Mouse (Mus musculus) megakaryocyte, embryonic 14.5 days (primary cell): Measurements from ENCODE around the gene Psmb8.

Experiments
- FLI1 ChIP-seq: IDR thresholded peaks from 2 replicates; pipeline ENCODE4 v1.6.1; 2012; ENCODE audit warnings: low read length, inconsistent platforms, mixed read lengths
- GATA1 ChIP-seq: IDR thresholded peaks from 3 replicates; pipeline ENCODE4 v1.6.1; 2012; ENCODE audit warnings: mixed read lengths, low read length, inconsistent platforms, borderline replicate concordance

DNA sequence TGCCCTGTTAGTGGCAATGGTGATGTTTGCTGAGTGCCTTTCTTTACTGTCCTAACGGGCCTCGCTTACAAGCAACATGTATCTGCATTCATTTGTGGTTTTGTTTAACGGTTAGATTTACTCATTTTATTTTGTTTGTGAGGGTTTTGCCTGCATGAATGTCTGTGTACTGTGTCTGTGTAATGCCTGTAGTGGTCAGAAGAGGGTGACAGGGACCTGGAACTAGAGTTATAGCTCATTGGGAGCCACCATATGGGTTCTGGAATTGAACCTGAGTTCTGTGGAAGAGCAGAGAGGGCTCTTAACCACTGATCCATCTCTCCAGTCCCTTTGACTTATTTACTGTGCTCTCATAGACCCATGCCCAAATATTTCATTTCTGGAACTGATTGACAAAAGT lies 49.5 kb downstream of the Psmb8 start:
- TF ChIP-seq GATA1 (no peak), FLI1 (no peak)
